Mouse (Mus musculus) limb, embryonic 11.5 days (tissue): ENCODE measurements at regions not wholly inside any gene's neighbourhood (a gene's known extent, or its start where the extent isn't known, plus 50 kb on each side); places are given as distances from the start of the nearest gene placed in this dataset.
A peak's percentile ranks its signal among the peaks of the same experiment; 100 is the strongest.

Experiments
- ATAC-seq: fragments of 200-750 bp; cut with Nextera tagmentation; 2 replicates; pipeline ENCODE4 v1.8.0; 2017; ENCODE audit warnings: low read depth; ENCODE audit not compliant: insufficient number of reproducible peaks, low FRiP score, low TSS enrichment
- DNase-seq: peaks from one replicate; pipeline ENCODE4 v3.0.0-alpha.2; 2015; ENCODE audit warnings: low spot score
- H3K27ac ChIP-seq: fragments of 300-500 bp; sonication (generic); replicated peaks from 2 replicates; pipeline ENCODE4 v1.5.1; 2014; ENCODE audit warnings: low read depth, mild to moderate bottlenecking, low read length
- H3K27me3 ChIP-seq: fragments of 300-500 bp; sonication (generic); 2 replicates; pipeline ENCODE4 v1.6.1; 2014; ENCODE audit warnings: mild to moderate bottlenecking, low read length, mixed read lengths; ENCODE audit not compliant: control insufficient read depth, insufficient read depth
- H3K36me3 ChIP-seq: fragments of 300-500 bp; sonication (generic); 2 replicates; pipeline ENCODE4 v1.6.1; 2014; ENCODE audit warnings: mild to moderate bottlenecking, low read length, moderate library complexity, mixed read lengths; ENCODE audit not compliant: control insufficient read depth, insufficient read depth
- H3K4me1 ChIP-seq: fragments of 300-500 bp; sonication (generic); 2 replicates; pipeline ENCODE4 v1.6.1; 2014; ENCODE audit warnings: low read length, mixed read lengths; ENCODE audit not compliant: control insufficient read depth, insufficient read depth
- H3K4me2 ChIP-seq: fragments of 300-500 bp; sonication (generic); 2 replicates; pipeline ENCODE4 v1.6.1; 2014; ENCODE audit warnings: low read depth, mild to moderate bottlenecking, moderate library complexity; ENCODE audit not compliant: severe bottlenecking
- H3K4me3 ChIP-seq: fragments of 300-500 bp; sonication (generic); 2 replicates; pipeline ENCODE4 v1.5.1; 2014; ENCODE audit warnings: low read depth, low read length
- H3K9ac ChIP-seq: fragments of 300-500 bp; sonication (generic); 2 replicates; pipeline ENCODE4 v1.6.1; 2014; ENCODE audit warnings: mild to moderate bottlenecking, low read length
- H3K9me3 ChIP-seq: fragments of 300-500 bp; sonication (generic); 2 replicates; pipeline ENCODE4 v1.6.1; 2016; ENCODE audit warnings: low read length; ENCODE audit not compliant: control insufficient read depth
- WGBS: fragments of 180-500 bp; shearing (Covaris S2); extraction: QIAGEN DNeasy Blood & Tissue Kit; methylation state at CpG from one replicate; pipeline ENCODE4 v1.1.7; 2014; 5-methylcytosine and 5-hydroxymethylcytosine counted together

DNA sequence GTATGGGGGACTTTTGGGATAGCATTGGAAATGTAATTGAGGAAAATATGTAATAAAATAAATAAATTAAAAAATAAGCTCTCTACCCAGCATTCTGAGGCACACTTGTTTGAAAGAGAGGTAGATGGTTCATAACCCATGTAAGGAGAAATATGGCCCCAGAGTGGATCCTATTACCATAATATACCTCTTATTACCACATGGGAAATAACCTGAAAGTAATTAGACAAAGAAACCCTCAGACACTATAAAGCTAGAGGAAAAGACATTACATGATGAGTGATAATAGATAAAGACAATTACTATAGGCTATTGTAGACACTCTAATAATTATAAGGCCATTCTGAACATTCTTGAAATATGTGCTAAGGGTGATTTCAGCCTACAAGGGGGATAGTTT, 2444.8 kb upstream of the Gm12353 start:
- DNase-seq (no peak), ATAC-seq (no peak)
- Histone ChIP-seq H3K36me3 (no peaks in the 10 kb centered on the region), H3K9ac (no peak overlapping the region), H3K9me3 (no peaks in the 10 kb centered on the region), H3K27ac (no peak overlapping the region), H3K4me2 (no peak overlapping the region), H3K4me1 (no peaks in the 10 kb centered on the region), H3K4me3 (no peak overlapping the region), H3K27me3 (no peaks in the 10 kb centered on the region)

DNA sequence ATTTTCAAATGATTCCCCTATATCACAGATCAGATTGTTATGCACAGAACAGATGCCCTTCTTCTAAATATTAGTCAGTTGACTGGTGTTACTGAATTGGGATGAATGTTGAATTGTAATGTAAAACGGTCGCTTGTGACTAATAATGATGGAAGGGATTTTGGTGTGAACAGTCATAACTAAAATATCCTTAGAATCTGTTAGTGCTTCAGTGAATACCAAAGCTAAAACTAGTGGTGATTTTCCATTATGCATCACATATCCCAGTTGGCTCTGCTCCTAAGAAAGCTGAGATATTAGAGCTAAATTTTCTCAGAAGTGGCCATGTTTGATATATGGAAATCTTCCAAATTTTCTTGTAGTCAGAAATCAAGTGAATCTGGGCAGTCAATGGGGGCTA, 2441.7 kb upstream of the Gm12353 start:
- Histone ChIP-seq H3K9ac (no peak overlapping the region), H3K36me3 (no peaks in the 10 kb centered on the region), H3K27me3 (no peaks in the 10 kb centered on the region), H3K4me3 (no peak overlapping the region), H3K9me3 (no peaks in the 10 kb centered on the region), H3K4me1 (no peaks in the 10 kb centered on the region), H3K27ac (no peak overlapping the region), H3K4me2 (no peak overlapping the region)
- ATAC-seq (no peak), DNase-seq (no peak)
- 80% methylated on average over 2 of the region's 2 CpGs for WGBS

GRCm38 (mm10) chr4:17208746-17209145, 2396.5 kb upstream of the Gm12353 start:
- H3K27ac ChIP-seq = no peak overlapping the region
- no peaks in the 10 kb centered on the region for H3K9me3 ChIP-seq
- H3K4me2 ChIP-seq = no peak overlapping the region
- H3K4me1 ChIP-seq = no peaks in the 10 kb centered on the region
- H3K9ac ChIP-seq = no peak overlapping the region
- H3K27me3 ChIP-seq = no peaks in the 10 kb centered on the region
- ATAC-seq (no peak), DNase-seq (no peak)
- no peaks in the 10 kb centered on the region for H3K36me3 ChIP-seq
- no peak overlapping the region for H3K4me3 ChIP-seq

- 50% methylated on average over 2 of the region's 2 CpGs for WGBS
- no peak overlapping the region for H3K27ac ChIP-seq
- no peaks in the 10 kb centered on the region for H3K36me3 ChIP-seq
- H3K9me3 ChIP-seq = no peaks in the 10 kb centered on the region
- ATAC-seq (peak; percentile 86), DNase-seq (peak; percentile 41)
- H3K4me3 ChIP-seq = no peak overlapping the region
- H3K4me1 ChIP-seq = no peaks in the 10 kb centered on the region
- H3K27me3 ChIP-seq = no peaks in the 10 kb centered on the region
- no peak overlapping the region for H3K9ac ChIP-seq
- H3K4me2 ChIP-seq = no peak overlapping the region
Measured at GRCm38 (mm10) chr4:17239853-17240252, 2365.4 kb upstream of the Gm12353 start.

- no peak overlapping the region for H3K4me2 ChIP-seq
- no peak overlapping the region for H3K4me3 ChIP-seq
- no peaks in the 10 kb centered on the region for H3K27me3 ChIP-seq
- no peaks in the 10 kb centered on the region for H3K36me3 ChIP-seq
- no peak for DNase-seq
- H3K27ac ChIP-seq = no peak overlapping the region
- peak; percentile 57; the same call in 1 of the 2 replicates for ATAC-seq
- H3K9me3 ChIP-seq = no peaks in the 10 kb centered on the region
- no peaks in the 10 kb centered on the region for H3K4me1 ChIP-seq
- H3K9ac ChIP-seq = no peak overlapping the region
Measured at GRCm38 (mm10) chr4:17240314-17240713, 2364.9 kb upstream of the Gm12353 start.

- DNase-seq (no peak), ATAC-seq (no peak)
- H3K27ac ChIP-seq = no peak overlapping the region
- no peaks in the 10 kb centered on the region for H3K4me1 ChIP-seq
- no peaks in the 10 kb centered on the region for H3K27me3 ChIP-seq
- no peaks in the 10 kb centered on the region for H3K9me3 ChIP-seq
- no peak overlapping the region for H3K9ac ChIP-seq
- 92% methylated on average over 3 of the region's 3 CpGs for WGBS
- H3K4me2 ChIP-seq = no peak overlapping the region
- no peak overlapping the region for H3K4me3 ChIP-seq
- H3K36me3 ChIP-seq = no peaks in the 10 kb centered on the region
Measured at GRCm38 (mm10) chr4:17259143-17259542, 2346.1 kb upstream of the Gm12353 start.

DNA sequence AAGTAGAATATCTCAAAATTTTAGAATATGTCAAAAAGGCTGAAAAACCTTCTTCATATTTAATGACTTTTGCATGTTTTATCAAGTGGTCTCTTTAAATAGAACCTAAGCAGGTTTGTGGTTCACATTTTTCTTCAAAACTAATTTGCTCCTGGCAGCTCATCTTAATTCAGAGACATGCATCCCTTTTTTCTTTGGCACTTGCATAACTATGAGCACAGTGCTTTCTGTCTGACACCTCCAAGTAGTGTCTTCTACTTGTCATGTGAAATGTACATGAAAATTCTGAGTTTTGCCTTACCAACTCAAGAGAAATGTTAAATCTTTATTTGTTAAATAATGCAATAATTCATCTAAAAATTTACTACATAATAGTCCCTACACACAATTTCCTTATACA, 2343.5 kb upstream of the Gm12353 start:
- Histone ChIP-seq H3K4me1 (no peaks in the 10 kb centered on the region), H3K9ac (no peak overlapping the region), H3K9me3 (no peaks in the 10 kb centered on the region), H3K4me3 (no peak overlapping the region), H3K27me3 (no peaks in the 10 kb centered on the region), H3K36me3 (no peaks in the 10 kb centered on the region), H3K4me2 (no peak overlapping the region), H3K27ac (no peak overlapping the region)
- no peak for DNase-seq
- no peak for ATAC-seq

DNA sequence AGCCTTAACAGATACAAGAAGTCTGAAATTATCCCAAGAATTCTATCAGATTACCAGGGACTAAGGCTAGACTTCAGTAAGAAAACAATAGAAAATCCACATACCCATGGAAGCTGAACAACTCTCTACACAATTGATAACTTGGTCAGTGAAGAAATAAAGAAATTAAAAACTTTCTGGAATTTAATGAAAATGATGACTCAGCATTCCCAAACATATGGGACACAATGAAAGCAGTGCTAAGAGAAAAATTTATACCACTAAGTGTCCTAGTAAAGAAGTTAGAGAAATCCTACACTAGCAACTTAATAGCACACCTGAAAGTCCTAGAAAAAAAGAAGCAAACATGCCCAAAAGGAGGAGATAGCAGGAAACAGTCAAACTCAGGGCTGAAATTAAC, 2306.1 kb upstream of the Gm12353 start:
- DNase-seq = no peak
- ATAC-seq = no peak
- Histone ChIP-seq H3K4me2 (no peak overlapping the region), H3K9ac (no peak overlapping the region), H3K4me3 (no peak overlapping the region), H3K27me3 (no peaks in the 10 kb centered on the region), H3K9me3 (no peaks in the 10 kb centered on the region), H3K27ac (no peak overlapping the region), H3K36me3 (no peaks in the 10 kb centered on the region), H3K4me1 (no peaks in the 10 kb centered on the region)

- H3K4me3 ChIP-seq = no peak overlapping the region
- no peaks in the 10 kb centered on the region for H3K4me1 ChIP-seq
- no peak for DNase-seq
Measured at GRCm38 (mm10) chr4:17319061-17319460, 2286.2 kb upstream of the Gm12353 start.

More at GRCm38 (mm10) chr4:17319061-17319460, 2286.2 kb upstream of the Gm12353 start:
- Histone ChIP-seq H3K27me3 (no peaks in the 10 kb centered on the region), H3K27ac (no peak overlapping the region), H3K36me3 (no peaks in the 10 kb centered on the region), H3K4me2 (no peak overlapping the region), H3K9ac (no peak overlapping the region), H3K9me3 (no peaks in the 10 kb centered on the region)
- no peak for ATAC-seq
